19 mouse cellular contexts compared by ENCODE assay signal in the genomic region with DNA sequence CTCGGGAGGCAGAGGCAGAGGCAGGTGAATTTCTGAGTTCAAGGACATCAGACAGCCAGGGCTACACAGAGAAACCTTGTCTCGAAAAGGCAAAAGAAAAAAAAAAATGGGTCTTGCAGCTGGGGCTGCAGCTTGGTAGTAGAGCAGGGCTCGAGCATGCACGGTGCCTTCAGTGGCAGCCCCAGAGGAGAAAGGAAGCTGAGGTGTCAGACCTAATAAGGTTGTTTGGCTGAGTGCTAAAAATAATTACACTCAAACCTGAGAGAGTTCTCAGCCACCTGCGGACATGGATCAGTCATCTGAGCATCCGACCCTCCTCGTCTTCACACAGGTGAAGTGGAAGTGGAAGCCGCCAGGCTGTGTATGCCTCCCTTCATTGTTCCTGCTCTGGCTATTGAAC. TPM values are rescaled to one million over a fixed set of nuclear protein-coding genes. Genes with fewer than 3 reads are reported as not detected.
DNase-seq lines count a peak whose midpoint lies in the region; ATAC-seq lines count a peak whose summit lies in the region.
"Had no signal": no experiment of that assay in that cellular context is flagged by ENCODE, and none has a peak within 500 bp of the region (broad histone marks: within the 10 kb centered on the region; RNA-seq: fewer than 3 reads in every experiment).

No protein-coding gene starts in this region.

- H3K4me1 ChIP-seq in heart, embryonic 14.5 days (ENCODE audit: control insufficient read depth in 2 of 2, insufficient read depth in 2 of 2, low read length in 2 of 2): peaks cover 12 to 28% of the 10 kb centered on the region in 2 experiments
- H3K4me1 ChIP-seq in hindbrain, embryonic 11.5 days (replicated peaks; ENCODE audit: control insufficient read depth, insufficient read depth, low read length): no peaks in the 10 kb centered on the region
- H3K4me1 ChIP-seq: midbrain, embryonic 15.5 days had no signal

- peaks cover 51% of the 10 kb centered on the region for H3K36me3 ChIP-seq in heart, embryonic 14.5 days (ENCODE audit: control insufficient read depth, insufficient read depth, low read length)
- peaks cover 2% of the 10 kb centered on the region; the same call in 1 of the 2 replicates for H3K36me3 ChIP-seq in hindbrain, embryonic 11.5 days (ENCODE audit: control insufficient read depth, insufficient read depth, low read length)

- H3K4me2 ChIP-seq in heart, embryonic 14.5 days (ENCODE audit: low read length): no peak overlapping the region
- no peak overlapping the region for H3K4me2 ChIP-seq in hindbrain, embryonic 11.5 days (replicated peaks; ENCODE audit: low read depth, low read length)
- H3K4me2 ChIP-seq: embryonic facial prominence, embryonic 13.5 days; limb, embryonic 13.5 days; liver, embryonic 15.5 days; midbrain, embryonic 15.5 days had no signal

- intact Hi-C loops in heart, postnatal 25 days (cut with DNase I): no loop called here

- 52% methylated on average over 8 of the region's 8 CpGs for WGBS in heart, embryonic 14.5 days
- 86% methylated on average over 8 of the region's 8 CpGs for WGBS in hindbrain, embryonic 11.5 days

- H3K9me3 ChIP-seq in heart, embryonic 14.5 days (ENCODE audit: control insufficient read depth, low read length): no peaks in the 10 kb centered on the region
- H3K9me3 ChIP-seq in hindbrain, embryonic 11.5 days (ENCODE audit: control insufficient read depth, low read length): no peaks in the 10 kb centered on the region
- H3K9me3 ChIP-seq: embryonic facial prominence, embryonic 13.5 days; limb, embryonic 13.5 days; liver, embryonic 15.5 days; midbrain, embryonic 15.5 days had no signal

- 0 out of 2 replicates have a peak overlapping the region, but pooled peaks have one; percentile 25 for H3K9ac ChIP-seq in heart, embryonic 14.5 days (ENCODE audit: low read length)
- no peak overlapping the region for H3K9ac ChIP-seq in hindbrain, embryonic 11.5 days (ENCODE audit: low read depth, low read length)
- H3K9ac ChIP-seq: embryonic facial prominence, embryonic 13.5 days; limb, embryonic 13.5 days; liver, embryonic 15.5 days; midbrain, embryonic 15.5 days had no signal

- no peak overlapping the region for H3K4me3 ChIP-seq in heart, embryonic 14.5 days (ENCODE audit: control insufficient read depth in 1 of 2, insufficient read depth in 1 of 2, low read depth in 1 of 2, low read length in 2 of 2)
- no peak overlapping the region for H3K4me3 ChIP-seq in hindbrain, embryonic 11.5 days (ENCODE audit: low read depth, low read length)
- H3K4me3 ChIP-seq: embryonic facial prominence, embryonic 13.5 days; limb, embryonic 13.5 days; liver, embryonic 15.5 days; midbrain, embryonic 15.5 days had no signal

- no peak for DNase-seq in heart, postnatal 25 days (ENCODE audit: low spot score)
- peak; percentile 49 for DNase-seq in CD4-positive, CD25-positive, alpha-beta regulatory T cell, adult 2 months (ENCODE audit: low read depth, low spot score)
- DNase-seq in thymus, postnatal 10 days (ENCODE audit: low spot score in 2 of 2): peak; percentile 64 to 75
- DNase-seq in hindbrain, embryonic 11.5 days (ENCODE audit: low spot score): no peak
- DNase-seq in kidney, postnatal 10 days: no peak
- DNase-seq: adrenal gland, postnatal 36 days; cerebellum, adult 8-10 months; gastrocnemius, postnatal 14 days; kidney, adult 18-20 months; layer of hippocampus, adult 9-11 months; right cerebral cortex, adult 18-20 months had no signal

- no peak overlapping the region for H3K27ac ChIP-seq in heart, embryonic 14.5 days (replicated peaks in 1 of 2; ENCODE audit: control insufficient read depth in 1 of 2, insufficient read depth in 1 of 2, low read depth in 2 of 2, low read length in 2 of 2)
- no peak overlapping the region for H3K27ac ChIP-seq in hindbrain, embryonic 11.5 days (ENCODE audit: low read depth, low read length)
- H3K27ac ChIP-seq: embryonic facial prominence, embryonic 13.5 days; hindbrain, postnatal 0 days; limb, embryonic 13.5 days; liver, embryonic 15.5 days; midbrain, embryonic 15.5 days had no signal

- no peaks in the 10 kb centered on the region for H3K27me3 ChIP-seq in heart, embryonic 14.5 days (ENCODE audit: control insufficient read depth, insufficient read depth, low read length)
- H3K27me3 ChIP-seq in hindbrain, embryonic 11.5 days (ENCODE audit: control insufficient read depth, insufficient read depth, low read length): no peaks in the 10 kb centered on the region
- H3K27me3 ChIP-seq: embryonic facial prominence, embryonic 13.5 days; limb, embryonic 13.5 days; liver, embryonic 15.5 days; midbrain, embryonic 15.5 days had no signal

- no peak for ATAC-seq in heart, embryonic 14.5 days (ENCODE audit: insufficient number of reproducible peaks, insufficient read depth, low FRiP score, low read depth)
- peak; percentile 23 for ATAC-seq in activated CD4-positive, CD25-positive, alpha-beta regulatory T cell, adult 4 months
- no peak for ATAC-seq in hindbrain, embryonic 11.5 days (ENCODE audit: low FRiP score)
- ATAC-seq: hindbrain, postnatal 0 days; lung, postnatal 0 days; midbrain, embryonic 15.5 days had no signal

RNA-seq across cellular contexts. Expression of a gene that starts 26.5 kb away (rescaled TPM):
- 13.0 and 16.3 TPM in 2 replicates for polyA plus RNA-seq in heart, embryonic 14.5 days (2014; fragmentation: Nextera tagmentation; extraction: Ambion mirVana)
- 10 to 100 TPM; 91.3 to 93.5 TPM for total RNA-seq in heart, postnatal 25 days (2021)
- 10 to 100 TPM; 13.5 to 14.8 TPM for polyA plus RNA-seq in activated CD4-positive, CD25-positive, alpha-beta regulatory T cell, adult 4 months (2017; shearing (Covaris generic))
- polyA plus RNA-seq in hindbrain, embryonic 11.5 days (2014; fragmentation: Nextera tagmentation; extraction: Ambion mirVana): 8.1 and 8.4 TPM in 2 replicates

RNA-seq across cellular contexts. Expression of a gene that starts 43.3 kb away (rescaled TPM):
- polyA plus RNA-seq in heart, embryonic 14.5 days (2014; fragmentation: Nextera tagmentation; extraction: Ambion mirVana): 6.4 and 6.7 TPM in 2 replicates
- 1 to 10 TPM in 1 of 2 experiments, under 1 TPM in 1; 0.36 to 1.6 TPM for total RNA-seq in heart, postnatal 25 days (2021)
- 10 to 100 TPM in 1 of 2 experiments, 1 to 10 TPM in 1; 6.6 to 14.1 TPM for polyA plus RNA-seq in activated CD4-positive, CD25-positive, alpha-beta regulatory T cell, adult 4 months (2017; shearing (Covaris generic))
- polyA plus RNA-seq in hindbrain, embryonic 11.5 days (2014; fragmentation: Nextera tagmentation; extraction: Ambion mirVana): 7.4 and 10.7 TPM in 2 replicates

RNA-seq across cellular contexts. Expression of a gene that starts 43.5 kb away (rescaled TPM):
- polyA plus RNA-seq in heart, embryonic 14.5 days (2014; fragmentation: Nextera tagmentation; extraction: Ambion mirVana): 220 and 249 TPM in 2 replicates
- total RNA-seq in heart, postnatal 25 days (2021): 10 to 100 TPM; 82.6 to 89.5 TPM
- 100 to 1,000 TPM; 248 to 259 TPM for polyA plus RNA-seq in activated CD4-positive, CD25-positive, alpha-beta regulatory T cell, adult 4 months (2017; shearing (Covaris generic))
- 220 and 231 TPM in 2 replicates for polyA plus RNA-seq in hindbrain, embryonic 11.5 days (2014; fragmentation: Nextera tagmentation; extraction: Ambion mirVana)

RNA-seq across cellular contexts. Expression of a gene that starts 46.4 kb away (rescaled TPM):
- polyA plus RNA-seq in heart, embryonic 14.5 days (2014; fragmentation: Nextera tagmentation; extraction: Ambion mirVana): 3.4 and 3.7 TPM in 2 replicates
- total RNA-seq in heart, postnatal 25 days (2021): 1 to 10 TPM; 3.5 to 4.7 TPM
- polyA plus RNA-seq in activated CD4-positive, CD25-positive, alpha-beta regulatory T cell, adult 4 months (2017; shearing (Covaris generic)): under 1 TPM; 0.75 to 0.96 TPM
- 4.4 and 5.6 TPM in 2 replicates for polyA plus RNA-seq in hindbrain, embryonic 11.5 days (2014; fragmentation: Nextera tagmentation; extraction: Ambion mirVana)

Comparison
In these comparisons a context has a peak if more than half of its experiments do, and no peak if none do; other contexts are left out.
1. DNase-seq: peak in CD4-positive, CD25-positive, alpha-beta regulatory T cell, adult 2 months (single experiment) and thymus, postnatal 10 days (2 of 2); none in heart, postnatal 25 days (single experiment), hindbrain, embryonic 11.5 days (single experiment) and kidney, postnatal 10 days (single experiment).